Mouse (Mus musculus): ENCODE data around the gene Taf6l. TPM values are rescaled to one million over a fixed set of nuclear protein-coding genes. Genes with fewer than 3 reads are reported as not detected.

The Taf6l gene
- polyA plus RNA-seq, 1 experiment from 2014 or later: 18.3 TPM

DNA sequence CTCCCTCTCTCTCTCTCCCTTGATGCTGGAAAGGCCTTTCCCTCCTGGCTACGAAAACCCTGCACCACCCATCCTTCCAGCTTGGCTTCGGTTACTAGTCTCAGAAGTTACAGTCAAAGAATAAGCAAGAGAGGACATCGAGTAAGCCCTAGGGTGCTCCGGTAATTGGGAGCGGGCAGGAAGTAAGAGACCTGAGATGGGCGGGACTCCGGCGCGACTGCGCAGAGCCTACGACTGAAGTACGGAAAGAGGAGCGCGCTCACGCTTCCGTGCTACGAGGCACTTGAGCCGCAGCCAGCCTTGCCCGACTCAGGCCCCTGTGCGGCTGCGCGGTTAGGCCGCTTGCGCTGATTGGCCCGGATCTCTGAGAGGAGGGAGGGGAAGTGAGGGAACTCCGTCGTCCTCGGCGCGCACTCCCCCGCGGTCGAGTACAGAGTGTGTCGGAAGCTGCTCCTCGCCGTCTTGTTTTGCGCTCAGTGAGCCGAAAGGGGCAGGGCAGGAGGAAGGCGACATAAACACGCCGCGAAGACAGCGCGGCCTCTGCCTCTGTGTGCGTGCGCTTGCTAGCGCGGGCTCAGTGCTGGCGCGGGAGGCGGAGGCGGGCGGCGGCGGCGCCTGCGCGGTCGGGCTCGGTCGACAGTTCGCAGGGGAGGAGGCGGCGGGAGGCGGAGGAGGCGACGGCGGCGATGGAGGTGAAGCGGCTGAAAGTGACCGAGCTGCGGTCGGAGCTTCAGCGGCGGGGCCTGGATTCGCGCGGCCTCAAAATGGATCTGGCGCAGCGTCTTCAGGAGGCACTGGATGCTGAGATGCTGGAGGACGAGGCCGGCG lies 33.6 kb upstream of the Taf6l start, which contains the start of gene Hnrnpul2:
Gene Hnrnpul2, plus strand, starts transcription at position 415 of the 828 bp plus-strand sequence.
- Histone ChIP-seq H3K4me1 (ENCODE audit: control insufficient read depth, insufficient read depth, low read length) (peaks cover 38% of the 10 kb centered on the region), H3K9me3 (replicated peaks; ENCODE audit: control insufficient read depth, low read length) (no peaks in the 10 kb centered on the region), H3K4me2 (ENCODE audit: low read length) (peak within 1 kb of the TSS; percentile 88), H3K36me3 (ENCODE audit: control insufficient read depth, insufficient read depth, low read length) (peaks cover 31% of the 10 kb centered on the region), H3K9ac (ENCODE audit: low read length) (peak within 1 kb of the TSS; percentile 95), H3K4me3 (ENCODE audit: low read depth, low read length) (peak within 1 kb of the TSS; percentile 99), H3K27me3 (replicated peaks; ENCODE audit: control insufficient read depth, insufficient read depth, low read length) (no peaks in the 10 kb centered on the region), H3K27ac (ENCODE audit: low read depth, low read length) (peak within 1 kb of the TSS; percentile 99)
- peak; percentile 95 for ATAC-seq
- WGBS: under 1% methylated on average over 82 of the region's 83 CpGs
- peak; percentile 99 for DNase-seq (ENCODE audit: low spot score)

DNA sequence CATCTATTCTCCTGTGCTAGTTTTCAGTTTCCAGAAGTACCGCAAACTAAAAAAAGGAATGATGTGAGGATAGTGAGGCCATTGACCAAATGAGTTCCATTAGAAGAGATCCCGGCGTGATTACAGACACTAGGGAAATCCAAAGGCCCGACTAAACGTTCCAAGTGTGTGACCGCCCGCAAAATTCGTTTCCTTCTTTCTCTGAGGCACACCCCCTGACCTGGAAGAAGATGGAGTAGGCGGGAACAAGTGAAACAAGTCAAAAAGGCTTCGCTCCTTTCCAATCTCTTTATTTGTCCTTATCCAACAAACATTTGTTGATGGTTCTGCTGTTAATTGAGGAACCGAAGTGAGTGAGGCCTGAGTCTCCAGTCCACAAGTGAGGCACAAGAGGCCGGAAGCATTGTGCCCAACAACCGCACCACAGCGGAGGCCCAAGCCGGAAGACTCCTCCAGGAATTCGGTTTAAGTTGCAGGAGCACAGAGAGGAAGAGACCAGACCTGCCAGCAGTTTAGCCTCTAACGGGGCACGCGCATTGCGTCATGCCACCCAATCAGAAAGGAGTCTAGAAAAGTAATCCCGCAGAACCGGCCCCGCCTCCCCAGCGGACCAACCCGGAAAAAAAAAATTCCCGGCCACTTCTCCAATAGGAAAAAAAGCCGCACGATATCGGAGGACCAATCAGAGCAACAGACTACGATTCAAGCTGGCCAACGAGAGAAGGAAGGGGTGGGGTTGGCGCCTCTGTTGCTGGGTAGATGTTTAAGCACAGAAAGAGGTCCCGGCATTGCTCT lies 32.8 kb upstream of the Taf6l start, which contains the start of gene Ttc9c:
Gene Ttc9c, minus strand, starts transcription at position 533 of the 795 bp plus-strand sequence.
- under 1% methylated on average over 33 of the region's 33 CpGs for WGBS
- H3K36me3 ChIP-seq (ENCODE audit: control insufficient read depth, insufficient read depth, low read length): peaks cover 30% of the 10 kb centered on the region
- peak within 1 kb of the TSS; percentile 99 for H3K27ac ChIP-seq (ENCODE audit: low read depth, low read length)
- H3K4me3 ChIP-seq (ENCODE audit: low read depth, low read length): peak within 1 kb of the TSS; percentile 99
- ATAC-seq (peak; percentile 95), DNase-seq (ENCODE audit: low spot score) (peak; percentile 100)
- peak within 1 kb of the TSS; percentile 88 for H3K4me2 ChIP-seq (ENCODE audit: low read length)
- H3K9ac ChIP-seq (ENCODE audit: low read length): peak within 1 kb of the TSS; percentile 95
- peaks cover 38% of the 10 kb centered on the region for H3K4me1 ChIP-seq (ENCODE audit: control insufficient read depth, insufficient read depth, low read length)
- H3K27me3 ChIP-seq (replicated peaks; ENCODE audit: control insufficient read depth, insufficient read depth, low read length): no peaks in the 10 kb centered on the region
- no peaks in the 10 kb centered on the region for H3K9me3 ChIP-seq (replicated peaks; ENCODE audit: control insufficient read depth, low read length)

DNA sequence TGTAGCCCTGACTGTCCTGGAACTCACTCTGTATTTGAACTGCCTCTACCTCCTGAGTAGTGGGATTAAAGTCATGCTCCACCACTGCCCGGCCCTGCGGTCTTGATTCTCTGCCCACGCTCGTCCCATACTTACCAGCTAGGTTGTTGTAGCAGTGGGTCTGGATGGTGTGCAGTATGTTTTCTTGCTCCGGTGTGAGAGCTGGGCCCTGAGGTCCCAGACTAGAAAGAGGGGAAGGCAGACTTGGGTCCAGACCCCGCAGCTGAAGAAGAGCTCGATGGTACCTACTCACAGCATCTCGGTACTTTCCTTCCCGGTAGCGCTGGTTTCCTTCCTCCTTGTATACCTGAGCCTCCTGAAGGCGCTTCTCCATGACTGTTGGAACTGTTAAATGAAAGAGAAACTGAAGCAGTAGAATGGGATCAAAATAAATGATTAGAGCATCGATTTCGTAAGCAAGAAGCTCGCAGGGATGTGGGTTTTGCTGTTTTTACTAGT lies 32.1 kb upstream of the Taf6l start:
- WGBS: 33% methylated on average over 14 of the region's 14 CpGs

DNA sequence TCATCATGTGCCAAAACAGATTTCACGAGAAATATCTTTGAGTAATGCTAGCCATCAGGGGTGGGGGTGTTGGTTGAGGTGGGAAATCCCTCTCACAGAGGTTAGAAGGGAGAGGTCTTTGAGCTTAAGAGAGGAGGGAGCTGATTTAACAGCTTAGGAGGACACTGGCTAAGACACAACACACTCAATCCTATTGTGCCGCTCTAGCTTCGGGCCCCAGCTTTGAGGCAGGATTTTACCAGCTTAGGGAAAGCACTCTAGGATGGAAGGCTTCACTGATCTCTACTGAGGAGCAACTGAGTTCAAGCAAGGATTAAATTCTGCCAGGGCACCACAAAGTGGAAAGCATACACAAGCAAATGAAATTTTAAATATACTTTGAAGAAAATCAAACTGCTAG lies 30.8 kb upstream of the Taf6l start:
- WGBS: 65% methylated on average over 3 of the region's 3 CpGs
- peaks cover 24% of the 10 kb centered on the region for H3K4me1 ChIP-seq (ENCODE audit: control insufficient read depth, insufficient read depth, low read length)
- no peak overlapping the region for H3K27ac ChIP-seq (ENCODE audit: low read depth, low read length)
- no peak for ATAC-seq
- H3K9ac ChIP-seq (ENCODE audit: low read length): peak overlapping the region; percentile 40
- H3K4me3 ChIP-seq (ENCODE audit: low read depth, low read length): no peak overlapping the region
- no peak for DNase-seq (ENCODE audit: low spot score)
- H3K27me3 ChIP-seq (replicated peaks; ENCODE audit: control insufficient read depth, insufficient read depth, low read length): no peaks in the 10 kb centered on the region
- peak overlapping the region; percentile 88 for H3K4me2 ChIP-seq (ENCODE audit: low read length)
- no peaks in the 10 kb centered on the region for H3K9me3 ChIP-seq (replicated peaks; ENCODE audit: control insufficient read depth, low read length)
- H3K36me3 ChIP-seq (ENCODE audit: control insufficient read depth, insufficient read depth, low read length): peaks cover 36% of the 10 kb centered on the region

More for the DNA sequence above, 32.1 kb upstream of the Taf6l start:
- DNase-seq (ENCODE audit: low spot score) (no peak), ATAC-seq (no peak)
- H3K27me3 ChIP-seq (replicated peaks; ENCODE audit: control insufficient read depth, insufficient read depth, low read length): no peaks in the 10 kb centered on the region
- no peaks in the 10 kb centered on the region for H3K9me3 ChIP-seq (replicated peaks; ENCODE audit: control insufficient read depth, low read length)
- peak overlapping the region; percentile 99 for H3K4me3 ChIP-seq (ENCODE audit: low read depth, low read length)
- peak overlapping the region; percentile 99 for H3K27ac ChIP-seq (ENCODE audit: low read depth, low read length)
- H3K36me3 ChIP-seq (ENCODE audit: control insufficient read depth, insufficient read depth, low read length): peaks cover 29% of the 10 kb centered on the region
- peak overlapping the region; percentile 88 for H3K4me2 ChIP-seq (ENCODE audit: low read length)
- H3K9ac ChIP-seq (ENCODE audit: low read length): peak overlapping the region; percentile 65
- peaks cover 37% of the 10 kb centered on the region for H3K4me1 ChIP-seq (ENCODE audit: control insufficient read depth, insufficient read depth, low read length)

DNA sequence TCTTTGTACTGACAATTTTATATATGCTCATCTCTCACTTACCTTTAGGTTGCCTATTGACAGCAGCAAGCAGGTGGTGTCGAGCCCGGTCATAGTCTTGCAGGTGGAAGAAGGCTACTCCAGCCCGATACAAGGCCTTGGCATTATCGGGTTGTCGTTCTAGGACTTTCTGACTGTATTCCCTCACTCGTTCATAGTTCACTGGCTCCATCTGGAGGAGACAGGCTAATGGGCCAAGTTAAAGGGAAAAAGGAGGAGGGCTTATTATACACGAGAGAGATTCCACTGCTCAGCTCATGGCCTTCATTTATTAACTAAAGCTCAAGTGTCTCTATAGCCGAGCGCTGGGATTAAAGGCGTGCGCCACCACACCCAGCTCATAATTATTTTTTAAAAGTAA lies 29.6 kb upstream of the Taf6l start:
- H3K36me3 ChIP-seq (ENCODE audit: control insufficient read depth, insufficient read depth, low read length): peaks cover 46% of the 10 kb centered on the region
- DNase-seq (ENCODE audit: low spot score) (peak; percentile 32), ATAC-seq (no peak)
- H3K4me2 ChIP-seq (ENCODE audit: low read length): no peak overlapping the region; the same call in 1 of the 2 replicates
- WGBS: 74% methylated on average over 11 of the region's 11 CpGs
- no peaks in the 10 kb centered on the region for H3K9me3 ChIP-seq (replicated peaks; ENCODE audit: control insufficient read depth, low read length)
- no peak overlapping the region for H3K4me3 ChIP-seq (ENCODE audit: low read depth, low read length)
- H3K4me1 ChIP-seq (ENCODE audit: control insufficient read depth, insufficient read depth, low read length): peaks cover 19% of the 10 kb centered on the region
- no peak overlapping the region for H3K27ac ChIP-seq (ENCODE audit: low read depth, low read length)
- H3K27me3 ChIP-seq (replicated peaks; ENCODE audit: control insufficient read depth, insufficient read depth, low read length): no peaks in the 10 kb centered on the region
- H3K9ac ChIP-seq (ENCODE audit: low read length): no peak overlapping the region

GRCm38 (mm10) chr19:8806810-8807209 lies 20.6 kb upstream of the Taf6l start:
- no peaks in the 10 kb centered on the region for H3K9me3 ChIP-seq (replicated peaks; ENCODE audit: control insufficient read depth, low read length)
- no peaks in the 10 kb centered on the region for H3K27me3 ChIP-seq (replicated peaks; ENCODE audit: control insufficient read depth, insufficient read depth, low read length)
- no peak for DNase-seq (ENCODE audit: low spot score)
- no peak for ATAC-seq
- H3K4me1 ChIP-seq (ENCODE audit: control insufficient read depth, insufficient read depth, low read length): peaks cover 5% of the 10 kb centered on the region; the same call in 1 of the 2 replicates
- H3K27ac ChIP-seq (ENCODE audit: low read depth, low read length): no peak overlapping the region
- WGBS: 91% methylated on average over 5 of the region's 5 CpGs
- H3K4me2 ChIP-seq (ENCODE audit: low read length): no peak overlapping the region
- peaks cover 59% of the 10 kb centered on the region for H3K36me3 ChIP-seq (ENCODE audit: control insufficient read depth, insufficient read depth, low read length)
- H3K4me3 ChIP-seq (ENCODE audit: low read depth, low read length): no peak overlapping the region
- no peak overlapping the region for H3K9ac ChIP-seq (ENCODE audit: low read length)

DNA sequence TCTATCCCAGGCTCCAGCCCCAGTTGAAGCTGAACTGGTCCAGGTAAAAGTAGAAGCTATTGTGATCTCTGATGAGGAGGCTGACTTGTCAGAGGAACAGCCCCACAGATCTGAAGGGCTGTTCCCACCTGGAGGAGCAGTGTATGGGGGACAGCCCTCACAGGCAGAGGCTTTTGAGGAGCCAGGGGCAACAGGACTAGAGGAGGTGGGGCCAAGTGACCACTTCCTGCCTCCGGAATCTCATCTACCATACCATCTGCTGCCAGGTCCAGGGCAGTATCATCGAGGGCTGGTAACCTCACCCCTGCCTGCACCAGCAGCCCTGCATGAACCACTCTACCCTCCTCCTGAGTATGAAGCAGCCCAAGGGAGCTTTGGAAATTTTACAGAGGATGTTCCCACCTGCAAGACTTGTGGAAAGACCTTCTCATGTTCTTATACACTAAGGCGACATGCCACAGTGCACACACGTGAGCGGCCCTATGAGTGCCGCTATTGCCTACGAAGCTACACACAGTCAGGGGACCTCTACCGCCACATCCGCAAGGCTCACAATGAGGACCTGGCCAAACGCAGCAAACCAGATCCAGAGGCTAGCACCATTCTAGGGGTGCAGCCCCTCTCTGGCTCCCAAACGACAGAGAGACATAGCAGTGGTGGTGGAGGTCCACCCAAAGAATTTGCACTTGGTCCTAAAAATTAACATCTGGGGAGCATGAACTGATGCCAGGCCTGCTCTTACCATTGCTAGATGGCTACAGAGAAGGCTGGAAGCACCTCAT lies 17.9 kb upstream of the Taf6l start:
- no peaks in the 10 kb centered on the region for H3K9me3 ChIP-seq (replicated peaks; ENCODE audit: control insufficient read depth, low read length)
- H3K4me2 ChIP-seq (ENCODE audit: low read length): no peak overlapping the region
- peaks cover 36% of the 10 kb centered on the region for H3K36me3 ChIP-seq (ENCODE audit: control insufficient read depth, insufficient read depth, low read length)
- H3K9ac ChIP-seq (ENCODE audit: low read length): no peak overlapping the region
- no peak overlapping the region for H3K27ac ChIP-seq (ENCODE audit: low read depth, low read length)
- H3K4me1 ChIP-seq (ENCODE audit: control insufficient read depth, insufficient read depth, low read length): peaks cover 8% of the 10 kb centered on the region; the same call in 1 of the 2 replicates
- DNase-seq (ENCODE audit: low spot score) (no peak), ATAC-seq (no peak)
- H3K27me3 ChIP-seq (replicated peaks; ENCODE audit: control insufficient read depth, insufficient read depth, low read length): no peaks in the 10 kb centered on the region
- no peak overlapping the region for H3K4me3 ChIP-seq (ENCODE audit: low read depth, low read length)
- 91% methylated on average over 11 of the region's 11 CpGs for WGBS

DNA sequence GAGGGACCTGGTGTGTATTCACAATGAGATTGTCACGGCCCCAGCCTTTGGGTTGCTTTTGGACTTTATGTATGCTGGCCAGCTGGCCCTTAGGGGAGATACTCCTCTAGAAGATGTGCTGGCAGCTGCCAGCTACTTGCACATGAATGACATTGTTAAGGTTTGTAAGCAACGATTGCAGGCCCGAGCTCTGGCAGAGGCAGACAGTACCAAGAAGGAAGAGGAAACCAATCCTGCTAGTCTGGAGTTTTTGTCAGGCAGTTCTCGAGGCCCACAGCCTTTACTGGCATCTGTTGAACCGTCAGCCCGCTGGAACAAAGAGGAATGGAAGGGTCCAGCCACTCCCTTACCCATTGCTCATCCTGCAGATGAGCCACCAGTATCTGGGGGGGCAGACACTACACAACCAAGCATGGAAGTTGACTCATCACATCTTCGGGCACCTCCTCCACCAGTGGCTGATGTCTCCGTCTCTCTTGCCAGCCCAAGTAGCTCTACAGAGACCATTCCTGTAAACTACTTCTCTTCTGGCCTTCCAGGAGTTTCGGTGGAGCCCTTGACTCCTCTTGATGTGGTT lies 17.1 kb upstream of the Taf6l start:
- Histone ChIP-seq H3K27me3 (replicated peaks; ENCODE audit: control insufficient read depth, insufficient read depth, low read length) (no peaks in the 10 kb centered on the region), H3K4me3 (ENCODE audit: low read depth, low read length) (peak overlapping the region; percentile 52; the same call in 1 of the 2 replicates), H3K4me1 (ENCODE audit: control insufficient read depth, insufficient read depth, low read length) (peaks cover 8% of the 10 kb centered on the region; the same call in 1 of the 2 replicates), H3K36me3 (ENCODE audit: control insufficient read depth, insufficient read depth, low read length) (peaks cover 28% of the 10 kb centered on the region), H3K27ac (ENCODE audit: low read depth, low read length) (no peak overlapping the region), H3K9ac (ENCODE audit: low read length) (no peak overlapping the region), H3K9me3 (replicated peaks; ENCODE audit: control insufficient read depth, low read length) (no peaks in the 10 kb centered on the region), H3K4me2 (ENCODE audit: low read length) (peak overlapping the region; percentile 64)
- no peak for ATAC-seq
- 89% methylated on average over 9 of the region's 9 CpGs for WGBS
- DNase-seq (ENCODE audit: low spot score): no peak

All from forebrain, embryonic 14.5 days (tissue).